Mouse (Mus musculus) MEL (cell line): ENCODE measurements around the gene Ctdsp2. TPM values are rescaled to one million over a fixed set of nuclear protein-coding genes. Genes with fewer than 3 reads are reported as not detected.

Source experiments
- DNase-seq: peaks from one replicate; pipeline ENCODE4 v3.0.0; 2011; ENCODE audit warnings: low read depth, low spot score
- H3K27ac ChIP-seq: 2 replicates; pipeline ENCODE4 v1.5.1; 2012; ENCODE audit warnings: low read depth, mild to moderate bottlenecking, control low read depth, low read length, moderate library complexity; ENCODE audit not compliant: control insufficient read depth
- H3K27me3 ChIP-seq, 2 experiments: fragments of 150-350 bp in 1 of 2; sonication (generic) in 1 of 2; 2 replicates each; pipeline ENCODE4 v1.6.1; 2012; ENCODE audit warnings: low read length in 2 of 2, mild to moderate bottlenecking in 2 of 2, improper control_type of control experiment in 1 of 2, moderate library complexity in 1 of 2; ENCODE audit not compliant: insufficient read depth in 2 of 2, control insufficient read depth in 1 of 2
- H3K36me3 ChIP-seq, 2 experiments: 2 replicates each; pipeline ENCODE4 v1.6.1; 2012 to 2014; ENCODE audit warnings: low read length in 2 of 2, improper control_type of control experiment in 1 of 2, inconsistent platforms in 1 of 2, mild to moderate bottlenecking in 1 of 2; ENCODE audit not compliant: insufficient read depth in 2 of 2, control insufficient read depth in 1 of 2
- H3K4me1 ChIP-seq, 2 experiments: fragments of 150-350 bp in 1 of 2; sonication (generic) in 1 of 2; 2 replicates each; pipeline ENCODE4 v1.6.1; 2012; ENCODE audit warnings: low read length in 2 of 2, improper control_type of control experiment in 1 of 2, mild to moderate bottlenecking in 1 of 2; ENCODE audit not compliant: insufficient read depth in 2 of 2, control insufficient read depth in 1 of 2
- H3K4me3 ChIP-seq, 2 experiments: fragments of 150-350 bp in 1 of 2; sonication (generic) in 1 of 2; 2 replicates each; pipeline ENCODE4 v1.5.1; 2012; ENCODE audit warnings: low read depth in 2 of 2, low read length in 2 of 2, mild to moderate bottlenecking in 2 of 2, moderate library complexity in 2 of 2, control low read depth in 1 of 2, improper control_type of control experiment in 1 of 2; ENCODE audit not compliant: control insufficient read depth in 1 of 2, insufficient read depth in 1 of 2
- H3K79me2 ChIP-seq: 2 replicates; pipeline ENCODE4 v1.6.1; 2012; ENCODE audit warnings: mild to moderate bottlenecking, low read length, moderate library complexity; ENCODE audit not compliant: control insufficient read depth, poor library complexity, insufficient read depth
- H3K9ac ChIP-seq: 2 replicates; pipeline ENCODE4 v1.6.1; 2012; ENCODE audit warnings: low read depth, mild to moderate bottlenecking, control low read depth, low read length, moderate library complexity; ENCODE audit not compliant: control insufficient read depth, poor library complexity, severe bottlenecking
- H3K9me3 ChIP-seq: fragments of 150-350 bp; sonication (generic); replicated peaks from 2 replicates; pipeline ENCODE4 v1.6.1; 2012; ENCODE audit warnings: mild to moderate bottlenecking, low read length, improper control_type of control experiment, moderate library complexity; ENCODE audit not compliant: insufficient read depth
- BHLHE40 ChIP-seq: IDR thresholded peaks from 2 replicates; pipeline ENCODE4 v1.6.1; 2012; ENCODE audit warnings: low read depth, mild to moderate bottlenecking, inconsistent platforms, low read length, improper control_type of control experiment, borderline replicate concordance
- CHD1 ChIP-seq: IDR thresholded peaks from 2 replicates; pipeline ENCODE4 v1.6.1; 2012; ENCODE audit warnings: low read depth, mild to moderate bottlenecking, inconsistent platforms, low read length, improper control_type of control experiment
- CHD2 ChIP-seq: IDR thresholded peaks from 2 replicates; pipeline ENCODE4 v1.6.1; 2011; ENCODE audit warnings: low read length, improper control_type of control experiment
- E2F4 ChIP-seq: IDR thresholded peaks from 2 replicates; pipeline ENCODE4 v1.6.1; 2011; ENCODE audit warnings: low read depth, low read length, improper control_type of control experiment, borderline replicate concordance
- GABPA ChIP-seq: IDR thresholded peaks from 2 replicates; pipeline ENCODE4 v1.6.1; 2012; ENCODE audit warnings: low read depth, mild to moderate bottlenecking, inconsistent platforms, low read length, improper control_type of control experiment, moderate library complexity
- GATA1 ChIP-seq: IDR thresholded peaks from 2 replicates; pipeline ENCODE4 v1.6.1; 2011; ENCODE audit warnings: low read depth, low read length, improper control_type of control experiment
- MAX ChIP-seq: IDR thresholded peaks from 2 replicates; pipeline ENCODE4 v1.6.1; 2011; ENCODE audit warnings: low read length, improper control_type of control experiment
- MAZ ChIP-seq: IDR thresholded peaks from 2 replicates; pipeline ENCODE4 v1.6.1; 2012; ENCODE audit warnings: low read depth, mild to moderate bottlenecking, inconsistent platforms, low read length, improper control_type of control experiment
- NELFE ChIP-seq: IDR thresholded peaks from 2 replicates; pipeline ENCODE4 v1.6.1; 2011; ENCODE audit warnings: low read depth, low read length, improper control_type of control experiment
- NRF1 ChIP-seq: IDR thresholded peaks from 2 replicates; pipeline ENCODE4 v1.6.1; 2014; ENCODE audit warnings: low read depth, mild to moderate bottlenecking, inconsistent platforms, low read length, improper control_type of control experiment, moderate library complexity; ENCODE audit not compliant: poor library complexity, insufficient read depth, severe bottlenecking
- POLR2A ChIP-seq, 2 experiments: IDR thresholded peaks; 2 replicates each; pipeline ENCODE4 v1.6.1; 2011 to 2012; ENCODE audit warnings: low read length in 2 of 2, mild to moderate bottlenecking in 2 of 2, control low read depth in 1 of 2, improper control_type of control experiment in 1 of 2, low read depth in 1 of 2, moderate library complexity in 1 of 2; ENCODE audit not compliant: control insufficient read depth in 1 of 2, insufficient read depth in 1 of 2, poor library complexity in 1 of 2
- POLR2AphosphoS2 ChIP-seq: IDR thresholded peaks from 2 replicates; pipeline ENCODE4 v1.6.1; 2011; ENCODE audit warnings: low read length, improper control_type of control experiment
- RAD21 ChIP-seq: IDR thresholded peaks from 2 replicates; pipeline ENCODE4 v1.6.1; 2011; ENCODE audit warnings: mild to moderate bottlenecking, low read depth, low read length, improper control_type of control experiment
- SIN3A ChIP-seq: IDR thresholded peaks from 2 replicates; pipeline ENCODE4 v1.6.1; 2012; ENCODE audit warnings: low read length, improper control_type of control experiment, inconsistent platforms
- TBP ChIP-seq: IDR thresholded peaks from 2 replicates; pipeline ENCODE4 v1.8.0; 2011; ENCODE audit warnings: low read depth, low read length, improper control_type of control experiment
- TCF12 ChIP-seq: IDR thresholded peaks from 2 replicates; pipeline ENCODE4 v1.6.1; 2014; ENCODE audit warnings: low read depth, mild to moderate bottlenecking, inconsistent platforms, low read length, improper control_type of control experiment, moderate library complexity
- UBTF ChIP-seq: IDR thresholded peaks from 2 replicates; pipeline ENCODE4 v1.6.1; 2012; ENCODE audit warnings: low read depth, mild to moderate bottlenecking, inconsistent platforms, low read length, improper control_type of control experiment, moderate library complexity, borderline replicate concordance; ENCODE audit not compliant: insufficient read depth
- USF2 ChIP-seq, 2 experiments: IDR thresholded peaks; 2 replicates each; pipeline ENCODE4 v1.6.1; 2011 to 2012; ENCODE audit warnings: improper control_type of control experiment in 2 of 2, low read length in 2 of 2, borderline replicate concordance in 1 of 2, inconsistent platforms in 1 of 2, low read depth in 1 of 2, mild to moderate bottlenecking in 1 of 2; ENCODE audit not compliant: insufficient read depth in 1 of 2
- ZC3H11A ChIP-seq: IDR thresholded peaks from 2 replicates; pipeline ENCODE4 v1.6.1; 2012; ENCODE audit warnings: low read depth, mild to moderate bottlenecking, inconsistent platforms, low read length, improper control_type of control experiment
- ZMIZ1 ChIP-seq: IDR thresholded peaks from 2 replicates; pipeline ENCODE4 v1.6.1; 2012; ENCODE audit warnings: low read depth, mild to moderate bottlenecking, inconsistent platforms, low read length, improper control_type of control experiment, moderate library complexity
- ZNF384 ChIP-seq: IDR thresholded peaks from 2 replicates; pipeline ENCODE4 v1.6.1; 2012; ENCODE audit warnings: low read depth, mild to moderate bottlenecking, inconsistent platforms, low read length, improper control_type of control experiment
- polyA plus RNA-seq, 2 experiments: library from polyadenylated mRNA; stranded (reverse) in 1 of 2; unstranded in 1 of 2; fragments of >175 nt in 1 of 2; fragments of >200 nt in 1 of 2; gene quantifications; 2 replicates each; pipeline versions ENCODE4 v1.2.1 to v1.2.4; 2012; ENCODE audit warnings: low replicate concordance in 2 of 2, low read depth in 1 of 2; ENCODE audit not compliant: insufficient read length in 2 of 2, insufficient read depth in 1 of 2, missing spikeins in 1 of 2
- total RNA-seq: library from RNA; depleted of rRNA; stranded (reverse); fragments of 300-350 nt; gene quantifications from 2 replicates; pipeline ENCODE4 v1.2.3, GENCODE M21; 2012

Gene Ctdsp2
- total and polyA plus RNA-seq, 3 experiments, result 16.7 to 69.3 TPM; not detected in 1

DNA sequence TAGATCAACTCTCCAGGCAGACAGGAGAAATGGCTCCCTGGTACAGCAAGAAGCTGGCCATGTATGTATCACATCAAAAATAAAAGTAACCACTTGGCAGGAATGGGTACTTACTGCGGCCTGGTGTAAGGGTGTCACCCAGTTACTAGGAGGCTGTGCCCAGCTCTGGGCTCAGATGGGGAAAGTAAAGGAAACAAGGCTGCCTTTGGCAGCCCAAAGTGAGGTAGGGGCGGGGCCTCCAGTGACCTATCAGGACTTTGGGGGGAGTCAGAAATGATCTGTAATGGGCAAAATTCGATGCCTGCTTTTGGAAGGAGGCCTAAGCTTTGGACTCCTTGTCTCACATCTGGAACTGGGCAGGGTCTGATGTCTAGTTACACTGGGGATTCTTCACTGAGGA, 3.2 kb downstream of the Ctdsp2 start:
- Histone ChIP-seq H3K4me1 (peaks cover 2 to 24% of the 10 kb centered on the region in 2 experiments; a peak in 2 of 4 replicates), H3K36me3 (peaks cover 0 to 5% of the 10 kb centered on the region in 2 experiments; a peak in 3 of 4 replicates), H3K27me3 (no peaks in the 10 kb centered on the region)
- TF ChIP-seq BHLHE40, result no peak
- no peak for TF ChIP-seq ZC3H11A
- no peak for TF ChIP-seq POLR2AphosphoS2
- TF ChIP-seq ZNF384, result no peak
- TF ChIP-seq TBP, result no peak
- TF ChIP-seq MAZ, result no peak
- TF ChIP-seq RAD21, result no peak
- TF ChIP-seq POLR2A (IDR thresholded peaks at IDR 0.05; ENCODE audit: control insufficient read depth in 1 of 2, insufficient read depth in 1 of 2, low read depth in 1 of 2, low read length in 2 of 2, poor library complexity in 1 of 2), result no peak
- TF ChIP-seq MAX, result no peak
- TF ChIP-seq, all 39 proteins: peak for 0
- no peak overlapping the region for H3K9ac ChIP-seq
- H3K4me3 ChIP-seq, result no peak overlapping the region
- peaks cover 39% of the 10 kb centered on the region for H3K79me2 ChIP-seq
- no peak overlapping the region for H3K27ac ChIP-seq
- DNase-seq, result no peak
- no peaks in the 10 kb centered on the region for H3K9me3 ChIP-seq

DNA sequence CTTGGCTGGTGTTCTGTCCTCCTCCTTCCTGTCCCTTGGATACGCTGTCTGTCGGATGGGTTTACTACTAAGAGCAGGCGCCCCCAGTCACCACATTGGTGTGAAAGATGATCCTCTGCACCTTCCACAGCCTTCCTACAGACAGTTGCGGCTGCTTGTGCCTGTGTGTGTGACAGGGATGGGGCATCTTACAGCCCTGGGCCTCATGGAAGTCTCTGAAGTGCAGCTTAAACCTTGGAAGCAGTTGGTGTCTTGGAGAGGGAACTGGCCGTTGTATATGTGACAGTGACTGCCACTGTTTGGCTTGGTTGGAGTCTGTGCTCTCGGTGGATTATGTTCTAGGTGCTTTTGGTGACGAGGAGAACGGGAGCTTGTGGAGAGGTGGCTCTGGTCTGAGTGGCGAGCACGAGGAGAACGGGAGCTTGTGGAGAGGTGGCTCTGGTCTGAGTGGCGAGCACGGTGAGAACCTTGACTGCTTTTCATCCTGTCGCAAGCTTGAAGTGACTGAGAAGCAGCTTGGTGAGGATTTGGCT, 4.7 kb downstream of the Ctdsp2 start:
- DNase-seq, result no peak
- Histone ChIP-seq H3K79me2 (peaks cover 39% of the 10 kb centered on the region), H3K4me1 (peaks cover 4 to 28% of the 10 kb centered on the region in 2 experiments; a peak in 3 of 4 replicates), H3K9ac (no peak overlapping the region), H3K4me3 (no peak overlapping the region), H3K36me3 (peaks cover 0 to 11% of the 10 kb centered on the region in 2 experiments; a peak in 3 of 4 replicates), H3K9me3 (no peaks in the 10 kb centered on the region), H3K27me3 (no peaks in the 10 kb centered on the region), H3K27ac (no peak overlapping the region)
- TF ChIP-seq UBTF, result no peak
- TF ChIP-seq NRF1, result no peak
- no peak for TF ChIP-seq MAZ
- TF ChIP-seq TCF12, result no peak
- TF ChIP-seq E2F4, result no peak
- no peak for TF ChIP-seq CHD2
- TF ChIP-seq MAX, result no peak
- no peak for TF ChIP-seq NELFE
- TF ChIP-seq CHD1, result no peak
- TF ChIP-seq GABPA, result no peak
- no peak for TF ChIP-seq ZMIZ1
- TF ChIP-seq POLR2AphosphoS2, result no peak
- TF ChIP-seq USF2 (IDR thresholded peaks at IDR 0.05; ENCODE audit: borderline replicate concordance in 1 of 2, insufficient read depth in 1 of 2, low read depth in 1 of 2, low read length in 2 of 2), result no peak
- no peak for TF ChIP-seq SIN3A
- no peak for TF ChIP-seq GATA1
